Mouse (Mus musculus) c-Kit-positive CD71-negative TER-119-negative erythroid progenitor cells, embryonic 14.5 days (primary cell): ENCODE results near the gene Gm45213.
A peak's percentile ranks its signal among the peaks of the same experiment; 100 is the strongest.

ENCODE experiments used
- DNase-seq: peaks from one replicate; pipeline ENCODE4 v3.0.0-alpha.2; 2013; ENCODE audit warnings: low read depth

Gene Gm45213

DNA sequence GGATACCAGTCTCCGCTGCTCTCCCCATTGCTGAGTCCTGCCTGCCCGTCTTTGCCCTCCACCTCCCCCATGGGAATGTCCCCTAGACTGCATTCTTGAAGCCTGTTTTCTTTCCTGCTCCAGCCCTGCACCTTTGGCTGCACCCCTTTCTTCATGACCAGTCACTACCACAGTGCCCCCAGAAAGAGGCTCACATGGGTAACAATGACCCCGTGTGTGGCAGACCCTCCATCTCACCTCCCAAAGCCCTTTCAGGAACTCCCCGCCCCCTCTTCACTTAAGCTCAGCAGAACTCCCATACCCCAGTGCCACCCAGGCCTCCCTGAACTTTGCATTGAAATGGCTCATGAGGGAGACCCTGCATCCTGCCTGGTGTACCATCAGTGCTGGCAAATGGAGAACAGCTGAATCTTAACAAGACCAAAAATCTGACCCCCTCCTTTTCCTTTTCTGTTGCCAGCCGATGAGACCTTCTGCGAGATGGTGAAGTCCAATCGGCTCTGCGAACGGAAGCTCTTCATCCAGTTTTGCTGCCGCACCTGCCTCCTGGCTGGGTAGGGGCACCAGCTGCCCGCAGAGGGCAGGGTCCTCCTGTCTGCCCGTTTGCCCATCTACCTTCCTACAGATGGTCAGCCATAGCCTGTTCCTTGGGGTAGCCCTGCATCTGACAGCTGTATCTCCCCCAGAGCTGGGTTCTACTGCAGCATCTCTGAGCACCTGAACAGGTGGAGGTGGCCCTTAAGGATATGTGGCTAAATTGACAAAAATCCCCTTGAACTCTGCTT, 5.2 kb downstream of the Gm45213 start:
- no peak for DNase-seq

DNA sequence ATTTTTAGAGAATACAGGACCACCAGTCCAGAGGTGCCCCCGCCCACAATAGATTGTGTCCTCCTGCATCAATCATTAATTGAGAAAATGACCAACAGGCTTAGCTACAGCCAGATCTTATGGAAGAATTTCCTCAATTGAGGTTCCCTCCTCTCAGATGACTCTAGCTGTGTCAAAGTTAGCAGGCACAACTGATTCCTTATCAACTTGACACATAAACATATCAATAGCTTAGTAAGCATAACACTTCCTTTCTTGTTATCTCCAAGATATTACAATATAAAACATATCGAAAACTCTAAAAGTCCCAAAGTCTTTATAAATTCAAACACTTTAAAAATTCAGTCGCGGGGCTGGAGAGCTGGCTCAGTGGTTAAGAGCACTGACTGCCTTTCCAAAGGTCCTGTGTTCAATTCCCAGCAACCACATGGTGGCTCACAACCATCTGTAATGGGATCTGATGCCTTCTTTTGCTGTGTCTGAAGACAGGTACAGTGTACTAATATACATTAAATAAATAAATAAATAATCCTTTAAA, 10.6 kb downstream of the Gm45213 start:
- DNase-seq: no peak

DNA sequence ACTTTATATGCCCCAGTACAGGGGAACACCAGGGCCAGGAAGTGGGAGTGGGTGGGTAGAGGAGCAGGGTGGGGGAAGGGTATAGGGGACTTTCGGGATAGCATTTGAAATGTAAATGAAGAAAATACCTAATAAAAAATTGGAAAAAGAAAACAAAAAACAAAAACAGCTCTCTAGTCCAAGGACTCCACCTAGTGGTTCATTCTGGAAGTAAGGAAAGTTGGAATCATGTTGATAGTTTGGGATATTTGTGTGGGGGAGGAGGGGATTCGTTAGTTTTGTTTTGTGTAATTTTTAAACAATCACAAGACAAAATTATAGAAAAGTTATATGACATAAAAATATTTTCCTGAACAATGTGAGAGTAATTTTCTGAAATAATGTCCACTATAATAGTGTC, 12.0 kb downstream of the Gm45213 start:
- DNase-seq: peak; percentile 37

- no peak for DNase-seq
Measured at GRCm38 (mm10) chr7:66058703-66059102, 15.3 kb downstream of the Gm45213 start, which contains the start of gene Snrpa1. Gene Snrpa1, plus strand, starts transcription at chr7:66059003.

GRCm38 (mm10) chr7:66060066-66060956, 16.9 kb downstream of the Gm45213 start:
- DNase-seq: peak; percentile 66

GRCm38 (mm10) chr7:66061057-66061456, 17.7 kb downstream of the Gm45213 start:
- DNase-seq: no peak

- DNase-seq: no peak
Measured at GRCm38 (mm10) chr7:66076411-66076810, 33.0 kb downstream of the Gm45213 start.

DNA sequence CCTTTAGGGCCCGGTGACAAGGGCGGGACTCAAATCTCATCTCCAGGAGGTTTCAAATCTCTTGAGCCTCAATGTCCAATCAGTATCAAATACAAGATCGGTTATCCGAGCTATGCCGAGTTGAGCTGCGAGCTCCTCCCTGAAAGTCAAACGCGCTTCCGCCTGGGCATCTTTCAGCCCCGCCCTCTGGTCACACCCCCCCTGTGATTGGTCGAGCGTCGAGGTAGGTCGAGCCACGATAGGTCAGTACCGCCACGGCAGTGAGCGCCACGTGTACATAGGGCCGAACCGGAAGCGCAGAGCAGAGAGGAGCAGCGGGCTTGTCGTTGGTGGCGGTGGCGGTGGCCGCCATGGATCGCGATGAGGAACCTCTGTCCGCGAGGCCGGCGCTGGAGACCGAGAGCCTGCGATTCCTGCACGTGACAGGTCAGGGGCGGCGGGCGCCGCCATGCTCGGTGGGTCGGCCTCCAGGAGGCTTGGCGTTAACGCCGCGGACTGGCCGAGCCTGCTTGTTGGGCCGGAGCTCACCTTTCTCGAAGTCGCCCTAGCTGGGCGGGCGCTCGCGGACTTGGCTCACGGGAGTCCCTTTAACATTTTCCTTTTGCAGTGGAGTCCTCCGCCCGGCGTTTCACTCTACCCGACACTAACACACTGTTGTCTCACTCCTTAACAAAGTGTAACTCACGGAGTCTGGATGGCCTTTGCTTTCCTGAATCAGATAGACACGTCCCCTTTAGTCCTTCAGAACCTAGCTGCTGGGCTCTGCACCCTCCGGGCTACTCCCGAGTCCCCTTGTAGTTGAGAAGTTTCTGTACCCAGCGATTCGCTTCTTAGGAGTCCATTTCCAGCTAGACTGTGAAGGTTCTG, 36.2 kb downstream of the Gm45213 start, which contains the start of gene Selenos:
Gene Selenos, plus strand, starts transcription at position 286 of the 867 bp plus-strand sequence.
- DNase-seq: peak; percentile 97

DNA sequence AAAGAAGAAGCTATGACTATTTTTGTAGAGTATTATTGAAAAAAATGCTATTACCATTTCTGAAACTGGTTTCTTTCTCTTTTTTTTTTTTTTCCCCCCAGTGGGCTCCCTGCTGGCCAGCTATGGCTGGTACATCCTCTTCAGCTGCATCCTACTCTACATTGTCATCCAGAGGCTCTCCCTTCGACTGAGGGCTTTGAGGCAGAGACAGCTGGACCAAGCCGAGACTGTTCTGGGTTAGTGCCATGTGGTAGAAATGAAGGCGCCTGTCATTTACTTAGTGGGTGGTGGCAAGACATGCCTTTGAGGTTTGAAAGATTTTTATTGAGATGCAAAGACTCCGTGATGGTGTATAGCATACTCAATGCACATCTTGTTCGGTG, 36.8 kb downstream of the Gm45213 start:
- DNase-seq: no peak

DNA sequence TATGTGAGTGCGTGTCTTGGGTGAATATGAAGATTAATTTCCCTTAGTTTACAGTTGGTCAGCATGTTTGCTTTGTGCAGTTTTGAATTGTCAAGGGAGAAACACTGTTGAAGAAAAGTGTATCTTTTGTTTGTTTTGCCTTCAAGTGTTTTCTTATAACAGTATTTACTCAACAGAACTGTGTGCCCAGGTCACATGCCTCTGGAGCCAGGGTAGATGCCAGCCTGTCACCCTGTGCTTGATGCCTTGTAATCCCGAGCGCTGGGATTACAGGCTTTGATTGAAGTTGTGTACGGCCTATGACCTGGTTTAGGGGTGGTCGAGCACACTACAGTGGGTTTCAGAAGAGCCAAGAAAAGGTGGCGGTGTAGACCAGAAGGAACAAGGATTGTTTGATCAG, 40.4 kb downstream of the Gm45213 start:
- no peak for DNase-seq

DNA sequence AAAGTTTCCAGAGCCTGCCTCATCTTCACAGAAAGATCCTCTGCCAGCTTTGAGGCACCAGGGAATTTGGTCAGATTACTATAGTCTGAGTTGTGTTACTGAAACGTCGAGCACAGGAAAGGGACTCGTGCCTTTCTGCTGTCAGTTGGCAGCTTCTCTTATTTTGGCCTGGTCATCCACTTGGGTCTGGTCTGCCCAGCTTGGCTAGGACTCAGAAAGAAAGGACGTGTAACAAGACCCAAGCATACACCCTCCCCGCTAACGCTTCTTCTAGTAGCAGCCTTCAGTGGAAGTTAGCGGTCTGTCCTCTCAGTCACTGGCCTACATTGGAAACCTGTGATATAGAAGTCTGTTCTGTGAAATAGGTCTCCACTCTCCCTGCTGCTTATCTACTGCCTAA, 41.1 kb downstream of the Gm45213 start:
- no peak for DNase-seq

- DNase-seq: no peak
Measured at GRCm38 (mm10) chr7:66087652-66088051, 44.2 kb downstream of the Gm45213 start.

- DNase-seq: no peak
Measured at GRCm38 (mm10) chr7:66088077-66088476, 44.7 kb downstream of the Gm45213 start.

DNA sequence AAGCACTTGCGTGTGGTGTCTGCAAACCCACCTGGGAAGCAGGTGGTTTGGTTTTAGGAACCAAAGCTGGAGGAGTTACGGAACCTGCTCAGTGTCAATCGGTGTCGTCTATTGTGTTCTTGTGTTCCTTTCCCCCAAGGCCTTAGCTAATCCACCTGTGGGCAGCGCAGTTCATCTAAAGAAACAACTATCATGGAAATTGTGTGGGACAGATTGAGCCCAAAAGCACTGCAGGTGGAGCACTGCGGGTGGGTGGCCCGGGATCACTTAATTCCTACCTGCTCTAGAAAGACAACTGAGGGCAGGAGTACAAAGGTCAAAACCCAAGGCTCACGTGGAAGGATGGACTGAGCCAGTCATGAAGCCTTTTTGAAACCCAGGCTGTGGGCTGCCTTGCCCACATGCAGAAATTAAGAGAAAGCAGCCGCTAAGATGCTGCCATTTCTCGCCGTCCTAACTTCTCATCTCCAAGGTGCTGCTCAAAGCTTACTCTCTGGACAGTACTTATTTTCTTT, 47.3 kb downstream of the Gm45213 start:
- DNase-seq: no peak

- no peak for DNase-seq
Measured at GRCm38 (mm10) chr7:66091553-66091952, 48.2 kb downstream of the Gm45213 start.

DNA sequence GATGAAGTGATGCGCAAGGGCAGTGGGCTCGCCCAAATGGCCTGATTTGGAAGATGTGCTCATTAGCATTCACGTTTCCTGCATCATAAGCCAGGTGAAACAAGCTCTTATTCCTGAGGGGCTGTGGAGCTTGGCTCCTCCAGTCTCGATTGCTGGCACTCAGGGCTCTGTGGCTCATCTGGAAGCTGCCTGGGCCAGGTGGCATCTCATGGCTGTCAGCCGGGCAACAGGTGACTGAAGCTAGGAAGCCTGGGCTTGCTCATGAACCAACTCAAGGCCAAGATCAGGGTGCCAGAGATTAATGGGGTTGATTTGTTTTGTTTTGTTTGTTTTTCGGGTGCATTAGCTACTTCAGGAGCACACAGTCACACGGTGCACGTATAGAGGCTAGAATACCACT, 49.3 kb downstream of the Gm45213 start:
- DNase-seq: no peak

DNA sequence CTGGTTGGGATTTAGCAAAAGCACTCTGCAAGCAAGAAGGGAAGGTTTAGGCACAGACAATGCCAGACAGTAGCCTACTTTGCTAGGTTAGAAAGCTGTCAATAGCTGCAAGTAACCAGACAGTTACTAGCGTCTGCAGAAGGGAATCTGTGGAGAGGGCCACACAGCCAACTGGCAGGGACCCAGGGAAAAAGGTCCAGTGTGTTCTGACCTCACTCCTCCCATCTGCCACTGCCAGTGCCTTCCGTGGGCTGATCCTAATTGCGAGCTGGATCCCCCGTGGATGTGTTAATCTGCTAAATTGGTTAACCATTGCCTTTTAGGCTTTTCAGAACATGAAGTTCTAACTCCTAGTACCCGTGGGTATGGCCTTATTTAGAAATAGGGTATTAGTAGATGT, 50.7 kb downstream of the Gm45213 start:
- no peak for DNase-seq

- no peak for DNase-seq
Measured at GRCm38 (mm10) chr7:66098803-66099202, 55.4 kb downstream of the Gm45213 start.

DNA sequence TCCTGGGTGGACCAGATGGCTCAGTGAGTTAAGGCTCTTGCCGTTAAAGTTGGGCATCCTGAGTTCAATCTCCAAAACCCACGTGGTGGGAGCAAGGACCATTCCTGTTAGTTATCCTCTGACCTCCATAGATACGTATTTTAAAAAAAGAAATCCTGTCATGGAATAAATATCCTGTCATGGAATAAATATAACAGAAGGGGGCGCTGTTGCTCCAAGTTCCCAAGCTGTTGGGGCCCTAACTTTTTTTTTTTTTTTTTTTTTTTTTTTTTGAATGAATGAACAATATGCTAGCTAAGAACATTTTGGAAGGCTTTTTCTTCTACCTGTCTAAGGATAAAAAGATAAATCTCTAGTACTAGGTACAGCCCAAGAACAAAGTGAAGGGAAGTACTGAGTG, 58.5 kb downstream of the Gm45213 start:
- DNase-seq: no peak

GRCm38 (mm10) chr7:66104531-66104930, 61.1 kb downstream of the Gm45213 start:
- DNase-seq: no peak

DNA sequence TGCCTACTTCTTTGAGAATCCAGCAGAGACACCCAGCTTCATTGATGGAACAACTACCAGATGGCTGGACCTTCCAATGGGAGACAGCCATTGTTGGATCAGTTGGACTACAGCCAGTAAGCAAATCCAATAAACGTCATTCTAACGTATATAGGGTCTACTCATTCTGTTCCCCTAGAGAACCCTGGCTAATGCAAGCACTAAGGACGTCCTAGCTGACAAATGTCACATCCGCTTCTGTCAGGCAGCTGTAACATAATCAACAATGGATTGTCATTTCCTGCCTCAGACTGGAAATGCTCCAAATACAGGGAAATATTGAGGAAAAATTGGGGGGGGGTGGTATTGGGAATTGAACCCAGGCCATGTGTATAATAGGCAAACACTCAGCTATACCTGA, 62.4 kb downstream of the Gm45213 start:
- DNase-seq: no peak
